Mouse (Mus musculus) 3T3-L1 (cell line): ENCODE data around the gene Ugt1a6a.

Source experiments
- DNase-seq: peaks from one replicate; pipeline ENCODE4 v3.0.0-alpha.2; 2015; ENCODE audit warnings: low read depth, low spot score

Ugt1a6a gene

DNA sequence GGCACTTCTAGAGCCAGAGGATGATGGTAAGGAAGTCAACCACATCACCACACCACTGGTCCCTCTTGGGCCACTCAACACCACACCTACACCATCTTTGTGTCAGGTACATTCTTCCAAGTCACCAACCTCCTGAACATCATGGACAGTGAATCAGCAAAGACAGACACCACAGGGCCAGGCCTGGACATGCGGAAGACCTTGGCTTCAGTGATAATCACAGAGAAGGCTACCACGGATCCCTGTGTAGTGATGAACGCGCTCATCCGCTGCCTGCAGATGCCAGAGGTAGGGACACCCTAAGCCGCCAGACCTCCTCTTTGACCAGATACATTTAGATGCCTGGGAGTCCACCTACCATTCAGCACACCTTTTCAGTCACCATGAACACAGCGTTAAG lies 93.5 kb downstream of the Ugt1a6a start:
- DNase-seq = no peak

DNA sequence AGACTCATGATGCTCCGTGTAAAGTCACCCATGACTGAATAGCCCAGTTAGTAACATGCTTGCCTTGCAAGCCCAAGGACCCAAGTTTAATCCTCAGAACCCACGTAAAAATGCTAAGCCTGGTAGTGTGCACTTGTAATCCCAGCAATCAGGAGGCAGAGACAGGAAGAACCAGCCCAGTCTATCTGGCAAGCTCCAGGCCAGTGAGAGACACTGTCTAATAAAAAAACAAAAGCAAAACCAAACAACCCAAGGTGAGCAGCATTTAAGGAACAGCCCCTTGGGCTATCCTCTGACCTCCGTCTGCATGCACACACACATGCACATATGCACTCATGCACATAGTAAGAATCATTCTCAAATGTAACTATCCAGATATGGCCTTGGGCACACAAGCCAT lies 95.0 kb downstream of the Ugt1a6a start:
- DNase-seq = no peak

DNA sequence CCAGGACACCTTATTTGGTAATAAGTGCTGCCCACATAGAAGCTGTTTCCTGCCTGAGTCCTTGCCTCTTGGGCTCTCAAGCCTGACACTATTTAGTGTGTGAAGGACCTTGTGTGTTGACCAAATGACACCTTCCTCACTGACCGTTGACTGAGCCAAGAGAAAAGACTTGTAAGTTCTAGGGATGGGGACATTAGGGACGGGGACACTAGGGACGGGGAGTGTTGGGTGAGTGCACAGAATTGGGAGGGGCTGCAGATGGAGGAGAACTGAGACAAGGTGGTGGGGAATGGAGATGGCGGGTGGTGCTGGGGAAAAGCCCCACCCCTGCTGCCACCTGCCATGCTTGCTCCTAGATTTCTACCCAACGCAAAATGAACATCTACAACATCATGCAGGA lies 95.4 kb downstream of the Ugt1a6a start:
- DNase-seq = no peak

DNA sequence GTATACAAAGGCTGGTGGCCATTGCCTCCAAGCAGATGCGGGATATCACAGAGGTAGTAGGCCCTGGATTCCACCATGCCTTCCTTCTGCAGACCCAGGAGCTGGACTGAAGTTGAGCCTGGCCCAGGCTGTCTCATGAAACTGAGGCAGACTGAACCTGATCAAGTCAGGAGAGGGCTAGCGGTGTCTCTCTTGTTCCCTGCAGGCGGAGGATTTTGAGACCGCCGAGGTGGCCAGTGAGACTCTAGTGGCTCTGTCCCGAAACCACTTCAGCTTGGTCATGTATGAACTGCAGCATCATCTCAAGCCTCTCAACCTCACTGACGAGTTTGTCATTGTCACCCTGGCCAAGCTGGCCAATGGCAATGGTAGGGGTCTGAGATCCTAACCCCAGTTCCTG lies 95.8 kb downstream of the Ugt1a6a start:
- DNase-seq = no peak

DNA sequence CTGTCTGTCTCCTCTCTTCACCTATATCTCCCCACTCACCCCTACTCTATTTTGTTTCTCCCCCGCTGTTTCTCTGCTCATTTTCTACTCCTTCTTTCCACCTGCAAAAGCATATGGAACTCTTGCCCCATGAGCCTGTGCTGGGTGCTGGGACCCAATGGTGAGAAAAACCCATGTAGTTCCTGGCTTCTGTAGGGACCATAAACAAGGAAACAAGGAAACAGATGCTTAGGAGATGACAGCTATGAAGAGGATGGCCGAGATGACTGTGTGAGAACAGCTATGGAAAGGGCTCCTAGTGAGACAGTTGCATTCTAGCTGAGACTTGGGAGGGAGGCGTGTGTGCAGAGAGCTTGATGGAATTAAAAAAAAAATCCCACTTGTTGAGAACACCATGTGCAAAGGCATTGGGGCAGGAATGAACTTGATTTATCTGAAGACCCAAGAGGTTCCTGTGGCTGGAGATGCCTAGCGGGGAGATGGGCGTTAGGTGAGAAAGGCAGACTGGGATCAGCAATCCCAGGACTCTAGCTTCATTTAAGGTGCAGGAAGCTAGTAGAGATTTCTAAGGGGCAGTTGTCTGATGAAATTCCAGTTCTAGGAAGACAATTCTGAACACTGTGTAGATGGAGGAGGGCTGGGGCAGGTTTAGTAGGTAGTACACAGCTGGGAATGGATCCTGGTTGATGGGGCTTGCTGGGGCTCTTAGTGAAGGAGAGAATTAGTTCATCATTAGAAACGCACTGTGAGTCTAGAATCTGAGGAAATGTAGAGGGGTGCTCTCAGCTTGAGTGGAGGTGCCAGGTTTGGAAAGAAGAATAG lies 96.6 kb downstream of the Ugt1a6a start:
- DNase-seq = no peak

DNA sequence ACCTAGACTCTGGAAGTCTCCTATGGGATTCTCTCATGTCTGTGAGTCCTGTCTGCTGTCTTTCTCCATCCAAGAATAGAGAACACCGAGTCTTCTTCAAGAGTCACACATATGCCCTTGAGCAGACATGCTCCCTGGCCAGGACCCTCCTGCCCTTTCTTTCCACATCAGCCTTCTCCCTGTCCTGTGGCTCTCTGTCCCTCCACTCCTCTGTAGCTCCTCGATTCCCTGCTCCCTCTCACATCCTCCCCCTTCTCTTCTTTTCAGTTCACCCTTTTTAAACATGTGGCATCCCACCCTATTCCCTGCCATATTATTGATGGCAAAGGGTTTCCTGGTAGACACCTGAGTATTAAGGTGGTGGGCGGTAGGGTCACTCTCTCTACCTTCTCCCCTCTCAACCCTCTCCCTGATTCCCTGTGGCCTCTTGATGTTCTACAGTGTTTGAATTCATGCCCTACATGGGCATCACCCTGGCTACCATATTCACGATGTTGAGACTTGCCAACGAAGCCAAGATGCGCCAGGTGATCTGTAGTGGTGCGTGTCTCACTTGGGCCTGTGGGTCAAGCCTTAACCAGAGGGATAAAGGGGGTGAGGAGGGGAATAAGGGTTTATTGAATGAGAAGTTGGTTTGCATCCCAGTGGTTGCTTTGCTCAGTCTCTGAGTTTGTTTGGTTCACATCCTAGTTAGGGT lies 97.3 kb downstream of the Ugt1a6a start:
- no peak for DNase-seq

DNA sequence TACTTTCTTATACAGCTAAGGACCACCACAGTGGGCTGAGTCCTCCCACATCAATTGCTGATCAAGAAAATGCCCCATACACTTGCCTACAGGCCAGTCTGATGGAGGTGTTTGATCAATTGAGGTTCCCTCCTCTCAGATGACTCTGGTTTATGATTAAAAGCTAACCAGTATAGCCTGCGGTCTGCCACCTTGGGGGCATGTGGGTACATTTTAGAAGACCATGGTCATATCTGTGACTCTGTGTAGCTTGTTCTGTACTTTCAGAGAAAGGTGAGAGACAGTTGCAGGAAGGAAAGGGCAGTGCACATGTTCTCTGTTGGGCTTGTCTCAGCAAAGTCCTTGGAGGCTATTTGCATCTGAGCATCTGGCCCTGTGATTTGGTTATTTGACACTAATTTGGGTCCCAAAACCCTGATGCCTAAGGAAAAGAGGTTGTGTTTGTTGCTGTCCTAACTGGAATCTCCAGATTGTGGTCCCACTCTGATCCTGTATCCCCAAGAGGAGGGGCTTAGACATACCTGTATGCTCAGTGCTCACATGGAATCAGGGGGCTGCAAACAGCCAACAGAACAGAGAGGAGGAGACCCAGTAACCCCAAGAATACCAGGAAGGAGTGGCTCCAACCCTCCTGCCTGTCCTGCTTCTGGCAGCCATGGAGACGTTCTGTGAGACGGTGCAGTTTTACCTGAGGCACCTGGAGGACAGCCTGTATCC lies 98.2 kb downstream of the Ugt1a6a start:
- DNase-seq = no peak

DNA sequence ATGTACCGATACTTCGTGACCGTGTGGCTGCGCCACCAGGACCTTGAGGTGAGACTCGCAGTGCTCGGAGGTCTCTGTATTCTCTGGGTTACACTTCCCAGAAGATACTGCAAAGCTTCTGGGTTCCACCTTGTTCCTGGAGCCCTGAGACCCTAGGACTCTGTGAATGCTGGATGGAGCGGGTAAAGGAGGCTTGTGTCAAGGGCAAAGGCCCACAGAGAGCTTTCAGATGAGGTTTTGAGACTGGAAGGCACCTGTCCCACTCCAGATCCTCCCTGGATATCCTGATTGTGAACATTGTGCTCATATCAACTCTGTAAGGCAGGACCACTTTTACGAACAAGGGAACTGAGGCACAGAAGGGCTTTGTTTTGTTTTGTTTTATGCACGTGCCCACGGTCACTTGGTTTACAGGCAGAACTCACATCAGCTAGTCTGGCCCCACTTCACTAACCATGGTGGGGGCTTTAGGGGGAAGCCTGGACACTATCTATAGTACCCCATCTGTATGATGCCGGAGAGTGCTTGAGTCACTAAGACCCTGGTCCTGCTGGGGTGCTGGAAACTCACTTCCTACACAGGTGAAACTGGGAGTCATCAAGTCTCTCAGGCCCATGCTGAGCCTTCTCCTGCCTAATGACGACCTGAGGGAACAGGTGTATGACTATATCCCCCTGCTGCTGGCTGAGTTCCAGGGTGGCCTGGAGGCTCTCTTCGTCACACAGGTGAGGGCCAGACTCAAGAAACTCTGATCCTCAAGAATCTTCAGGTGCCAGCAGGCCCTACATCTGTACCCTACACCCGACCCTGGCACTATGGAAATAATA lies 99.0 kb downstream of the Ugt1a6a start:
- no peak for DNase-seq

DNA sequence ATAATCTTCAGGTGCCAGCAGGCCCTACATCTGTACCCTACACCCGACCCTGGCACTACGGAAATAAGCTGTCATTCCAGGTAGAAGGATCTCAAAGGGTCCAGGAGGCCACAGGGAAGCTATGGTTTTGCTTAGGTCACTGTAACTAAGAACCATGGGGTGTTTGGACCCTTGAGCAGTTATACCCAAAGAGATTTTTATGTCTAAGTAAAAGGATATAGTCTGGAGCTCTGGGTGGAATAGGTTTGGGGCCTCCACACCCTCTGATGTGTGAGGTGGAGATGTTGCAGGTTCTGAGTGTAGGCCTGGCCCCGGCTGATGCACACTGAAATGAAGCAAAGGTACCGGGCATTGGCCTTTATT lies 99.6 kb downstream of the Ugt1a6a start:
- DNase-seq = no peak

DNA sequence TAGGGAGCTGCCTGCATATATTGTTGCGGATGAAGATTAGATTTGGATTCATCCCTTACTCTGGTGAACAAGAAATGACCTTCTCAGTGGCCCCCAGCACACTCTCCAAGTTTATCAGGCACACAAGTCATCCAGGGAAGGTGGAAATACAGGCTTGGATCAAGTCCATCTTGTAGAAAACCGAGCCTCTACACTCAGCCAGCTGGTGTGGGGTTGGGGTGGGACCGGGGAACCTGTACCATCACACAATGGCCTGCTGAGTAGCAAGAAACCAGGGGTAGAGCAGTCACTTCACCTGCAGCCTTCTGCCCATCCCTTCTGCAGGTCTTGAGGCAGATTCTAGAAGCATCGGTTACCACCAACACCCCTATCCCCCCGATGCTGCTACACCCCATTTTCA lies 100.0 kb downstream of the Ugt1a6a start:
- DNase-seq = no peak

DNA sequence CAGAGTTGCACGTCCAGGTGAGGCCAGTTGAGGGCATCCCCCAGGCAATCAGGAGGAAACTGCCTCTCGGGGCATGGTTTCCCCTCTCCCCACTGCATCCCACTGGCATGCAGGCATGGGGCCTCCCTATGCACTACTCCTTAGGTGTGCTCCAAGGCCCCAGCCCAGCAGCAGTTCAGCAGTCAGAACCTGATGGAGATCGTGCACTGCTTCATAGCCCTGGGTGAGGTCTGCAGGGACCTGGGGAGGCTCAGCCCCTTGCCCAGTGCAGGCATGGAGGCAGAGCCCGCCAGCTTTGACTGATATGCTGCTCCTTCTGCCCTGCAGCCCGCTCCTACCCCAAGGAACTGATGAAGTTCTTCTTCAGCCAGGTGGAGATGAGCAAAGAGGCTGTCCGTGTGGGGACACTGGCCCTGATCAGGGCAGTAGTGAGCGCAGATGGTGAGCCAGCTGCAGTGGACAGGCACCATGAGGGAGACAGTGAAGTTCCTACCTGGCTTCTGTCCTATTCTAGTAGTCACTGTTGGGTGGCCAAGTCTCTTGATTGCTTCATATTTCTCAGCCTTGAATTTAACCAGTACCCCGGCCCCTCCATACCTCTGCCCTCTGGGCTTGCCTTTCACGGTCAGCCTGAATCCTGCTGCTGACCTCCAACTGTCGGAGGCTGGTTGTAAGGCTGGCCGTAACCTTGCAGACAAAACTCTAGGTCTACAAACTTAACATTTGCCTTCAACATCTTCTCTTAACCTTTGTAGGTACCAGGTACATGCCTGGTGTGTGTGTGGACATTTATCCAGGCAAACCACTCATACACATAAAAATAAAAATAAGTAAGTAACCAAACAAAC lies 100.7 kb downstream of the Ugt1a6a start:
- DNase-seq = no peak

DNA sequence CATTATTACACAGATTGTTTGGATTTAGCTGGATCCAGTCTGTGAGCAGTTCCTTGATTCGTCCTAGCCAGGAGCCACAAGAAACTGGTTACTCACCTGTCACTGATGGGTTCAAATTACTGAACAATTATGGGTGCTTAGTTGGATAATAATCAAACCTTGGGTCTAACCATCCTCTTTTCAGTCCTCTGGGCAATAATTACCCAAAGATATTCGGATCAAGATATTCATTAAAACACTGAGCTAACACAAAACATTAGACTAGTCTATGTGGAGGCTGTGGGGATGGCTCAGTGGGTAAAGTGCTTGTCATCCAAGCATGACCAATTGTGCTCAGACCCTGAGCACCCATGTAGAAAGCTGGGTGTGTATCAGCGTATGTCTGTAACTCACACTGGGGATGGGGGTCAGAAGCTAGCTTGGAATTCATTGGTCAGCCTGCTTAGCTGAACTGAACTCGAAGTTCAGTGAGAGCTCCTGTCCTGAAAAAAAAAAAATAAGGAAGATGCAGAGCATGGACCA lies 101.3 kb downstream of the Ugt1a6a start:
- no peak for DNase-seq

DNA sequence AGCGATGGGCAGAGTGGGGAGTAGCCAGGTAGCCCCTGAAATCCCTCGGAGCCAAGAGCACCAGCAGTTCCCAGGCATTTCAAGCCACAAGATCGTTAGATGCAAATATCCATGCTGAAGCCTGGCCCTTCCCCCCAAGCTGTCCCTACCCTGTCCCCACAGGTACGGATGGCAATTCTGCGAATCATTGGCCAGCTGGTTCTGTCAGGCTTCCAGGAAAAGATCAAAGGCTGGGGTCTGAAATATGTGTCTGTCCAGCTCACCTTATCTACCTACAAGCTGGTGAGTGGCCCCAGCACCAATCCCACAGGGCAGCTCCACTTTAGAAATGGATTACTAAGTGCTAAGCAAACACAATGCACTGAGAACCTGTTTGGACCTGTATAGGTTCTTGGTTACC lies 102.7 kb downstream of the Ugt1a6a start:
- DNase-seq = no peak

DNA sequence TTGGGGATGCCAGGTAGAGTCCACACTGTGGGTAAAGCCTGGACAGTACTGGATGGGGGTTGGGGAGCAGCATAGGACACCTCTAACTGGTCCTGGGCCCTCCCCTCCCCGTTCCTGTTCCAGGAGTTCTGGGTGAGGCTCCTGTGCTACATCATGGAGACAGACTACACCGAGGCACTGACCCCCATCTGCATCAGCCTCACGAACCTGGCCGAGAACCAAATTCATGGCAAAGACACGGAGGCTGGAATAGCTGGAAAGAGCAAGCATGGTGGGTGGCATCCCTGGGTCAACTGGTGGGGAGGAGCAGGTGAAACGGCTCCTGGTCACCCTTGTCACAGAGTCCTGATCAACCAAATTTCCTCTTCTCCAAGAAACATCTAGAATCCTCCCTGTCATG lies 104.2 kb downstream of the Ugt1a6a start:
- DNase-seq = no peak

DNA sequence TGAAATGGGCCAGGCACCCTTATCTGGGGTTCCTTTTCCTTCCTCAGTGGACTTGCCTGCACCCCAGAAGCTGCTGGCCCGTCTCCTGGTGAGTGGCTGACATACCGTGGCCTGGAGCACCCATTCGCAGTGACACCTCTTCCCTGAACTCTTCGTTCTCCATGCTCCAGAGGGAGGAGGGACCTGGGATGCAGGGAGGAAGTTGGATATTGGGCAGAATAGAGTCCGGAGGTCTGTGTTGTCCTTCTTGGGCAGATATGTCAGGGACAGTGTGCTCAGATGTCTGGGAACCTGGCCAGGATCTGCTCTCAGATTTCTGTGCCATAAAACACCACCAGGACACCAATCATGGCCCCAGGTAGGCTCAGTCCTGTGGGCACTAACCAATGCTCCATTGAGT lies 105.5 kb downstream of the Ugt1a6a start:
- no peak for DNase-seq

DNA sequence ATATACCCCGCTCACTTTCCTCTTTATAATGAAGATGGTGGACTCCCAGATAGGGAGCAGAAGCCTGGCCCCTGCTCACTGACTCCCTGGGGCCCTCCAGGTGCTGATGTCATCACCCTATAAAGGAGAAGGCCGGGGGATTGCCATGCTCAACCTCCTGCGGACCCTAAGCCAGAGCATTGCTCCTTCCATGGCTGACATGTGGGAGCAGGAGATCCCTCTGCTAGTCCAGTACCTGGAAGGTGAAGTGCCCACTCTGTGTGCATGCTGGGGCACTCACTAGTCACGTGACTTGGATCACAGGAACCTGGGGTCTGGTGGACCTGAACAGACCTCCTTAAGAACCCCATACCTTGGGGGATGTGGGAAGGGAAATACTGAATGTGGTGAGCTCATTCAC lies 106.0 kb downstream of the Ugt1a6a start:
- no peak for DNase-seq

DNA sequence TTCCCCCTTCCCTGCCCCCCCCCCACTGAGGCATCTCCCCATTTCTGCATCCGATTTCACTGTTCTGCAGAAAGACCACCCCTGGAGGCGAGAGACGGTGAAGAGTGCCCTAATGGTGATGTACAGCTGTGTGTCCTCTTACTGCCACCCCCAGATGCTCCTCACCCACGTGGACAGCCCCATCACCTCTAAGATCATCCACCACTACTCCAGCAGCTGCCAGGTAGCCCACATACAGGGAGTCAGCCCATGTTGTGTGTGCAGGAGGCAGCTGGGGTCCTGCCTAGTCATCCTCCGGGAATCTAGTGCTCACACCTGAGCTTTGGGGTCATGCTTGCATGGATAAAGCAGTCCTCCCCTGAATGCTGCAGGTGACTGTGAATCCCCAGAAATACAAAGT lies 109.3 kb downstream of the Ugt1a6a start:
- DNase-seq = no peak

DNA sequence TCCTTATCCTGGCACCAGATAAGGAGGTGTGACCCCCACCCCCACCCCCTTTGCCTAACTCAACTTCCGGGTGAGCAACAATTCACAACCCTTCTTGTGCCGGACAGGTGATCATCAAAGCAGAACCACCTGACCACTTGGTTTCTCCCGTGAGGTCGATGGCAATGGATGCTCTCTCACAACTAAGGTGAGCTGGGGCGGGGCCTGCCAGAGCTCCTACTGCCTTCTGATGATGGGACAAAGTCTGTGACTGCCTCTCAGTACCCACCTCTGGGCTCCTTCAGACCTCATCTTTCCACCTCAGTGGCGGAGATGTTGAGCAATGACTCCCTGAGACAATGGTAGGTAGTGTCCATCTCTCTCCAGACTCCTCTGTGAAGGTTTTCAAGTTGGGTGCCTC lies 111.3 kb downstream of the Ugt1a6a start:
- no peak for DNase-seq

DNA sequence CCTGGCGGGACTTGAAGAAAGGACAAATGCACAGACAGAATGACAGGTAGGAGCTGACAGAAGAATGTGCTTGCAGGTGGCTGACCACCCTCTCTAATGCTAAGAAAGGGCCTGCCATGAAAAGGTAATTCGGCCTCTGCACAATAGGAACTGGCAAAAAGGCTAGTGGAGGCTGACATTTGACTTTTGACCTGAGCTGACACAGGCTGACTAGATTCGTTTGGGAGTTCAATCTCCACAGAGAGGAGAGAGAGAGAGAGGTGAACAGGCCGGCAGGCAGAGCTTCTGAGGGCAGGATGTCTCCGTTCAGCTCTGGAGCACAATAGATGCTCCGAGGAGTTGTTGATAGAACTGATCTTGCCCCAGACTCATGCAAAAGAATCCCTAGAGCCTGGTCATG lies 111.8 kb downstream of the Ugt1a6a start:
- DNase-seq = no peak

DNA sequence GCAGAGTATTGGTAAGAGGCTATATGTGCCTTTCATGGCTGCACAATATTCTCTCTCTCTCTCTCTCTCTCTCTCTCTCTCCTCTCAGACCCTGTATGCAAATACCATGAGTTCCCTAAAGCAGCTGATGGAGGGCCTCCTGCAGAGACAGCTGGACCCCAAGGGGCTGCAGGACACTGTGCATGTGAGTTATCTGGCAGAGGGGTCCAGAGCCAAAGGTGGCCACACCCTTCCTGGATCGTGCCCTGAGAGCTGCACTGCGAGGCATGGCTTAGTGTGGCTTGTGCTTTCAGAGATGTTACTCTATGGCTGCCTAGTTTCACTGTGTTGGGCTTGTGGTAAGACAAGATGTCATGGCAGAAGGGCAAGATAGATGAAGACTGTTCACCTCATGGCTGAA lies 113.1 kb downstream of the Ugt1a6a start:
- DNase-seq = no peak

DNA sequence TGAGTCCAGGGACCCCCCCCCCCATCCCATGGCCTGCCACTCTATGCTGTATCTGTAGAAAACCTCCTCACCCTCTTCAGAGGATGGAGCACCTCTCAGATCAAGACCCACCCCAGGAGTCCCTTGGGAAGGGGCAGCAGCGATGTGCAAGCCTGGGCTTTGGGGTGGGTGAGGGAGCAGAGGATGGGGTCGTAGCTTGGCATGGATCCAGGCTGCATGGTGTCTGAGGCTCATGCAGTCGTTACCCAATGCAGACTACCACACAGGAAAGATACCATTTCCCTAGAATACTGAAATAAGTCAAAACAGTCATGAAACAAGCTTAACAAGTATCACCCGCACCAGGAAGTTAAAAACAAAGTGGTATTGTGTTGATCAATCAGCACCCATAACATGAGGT lies 114.0 kb downstream of the Ugt1a6a start:
- no peak for DNase-seq
